10 mouse cellular contexts compared by ENCODE assay signal in the genomic region with DNA sequence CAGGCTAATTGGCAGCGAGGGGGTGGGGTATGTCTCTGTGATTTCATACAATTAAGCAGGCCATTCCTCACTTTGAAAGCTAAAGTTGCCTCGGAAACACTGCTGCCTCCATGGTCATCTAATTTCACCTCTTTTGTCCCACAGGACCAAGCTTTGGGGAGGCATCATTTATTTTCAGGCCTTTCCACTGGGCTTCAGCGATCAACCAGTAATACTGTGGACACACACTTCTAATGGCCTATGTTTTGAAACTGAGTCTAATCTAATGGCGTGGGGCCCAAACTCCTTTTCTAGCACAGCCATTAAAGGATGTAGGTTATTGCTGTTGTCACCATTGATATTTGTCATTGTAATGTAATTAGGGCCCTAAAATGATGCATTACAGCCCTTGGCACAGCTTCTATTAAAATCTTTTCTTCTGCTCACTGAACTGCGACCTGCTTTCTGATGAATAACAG. TPM values are rescaled to one million over a fixed set of nuclear protein-coding genes. Genes with fewer than 3 reads are reported as not detected.
A peak's percentile ranks its signal among the peaks of the same experiment; 100 is the strongest.
DNase-seq lines count a peak whose midpoint lies in the region; ATAC-seq and TF ChIP-seq lines count a peak whose summit lies in the region.
"Had no signal": no experiment of that assay in that cellular context is flagged by ENCODE, and none has a peak within 500 bp of the region (broad histone marks: within the 10 kb centered on the region; RNA-seq: fewer than 3 reads in every experiment).

No protein-coding gene starts in this region.

- H3K4me2 ChIP-seq in midbrain, embryonic 14.5 days (ENCODE audit: low read length), result no peak overlapping the region
- H3K4me2 ChIP-seq: heart, embryonic 15.5 days had no signal

- no peak overlapping the region for H3K4me3 ChIP-seq in hindbrain, embryonic 10.5 days
- H3K4me3 ChIP-seq in midbrain, embryonic 14.5 days (replicated peaks; ENCODE audit: low read depth, low read length), result no peak overlapping the region
- no peak overlapping the region for H3K4me3 ChIP-seq in gastrocnemius, adult 2 months
- H3K4me3 ChIP-seq: heart, embryonic 15.5 days had no signal

- peak; percentile 5 for DNase-seq in adrenal gland, adult 2 months
- no peak for DNase-seq in adrenal gland, postnatal 25 days
- DNase-seq in embryo, embryonic 10 days (ENCODE audit: low spot score), result peak; percentile 83
- peak; percentile 62 for DNase-seq in hindbrain, embryonic 10.5 days (ENCODE audit: low spot score)
- DNase-seq in midbrain, embryonic 14.5 days, result peak; percentile 74
- no peak for DNase-seq in gastrocnemius, adult 2 months
- DNase-seq in T-cell, adult 2 months (ENCODE audit: low spot score), result no peak
- no peak for DNase-seq in left cerebral cortex, adult 9 months (ENCODE audit: low spot score in 2 of 2)

- no peak overlapping the region for H3K9ac ChIP-seq in midbrain, embryonic 14.5 days (replicated peaks; ENCODE audit: low read length)
- H3K9ac ChIP-seq: heart, embryonic 15.5 days had no signal

- peak; percentile 63 for ATAC-seq in midbrain, embryonic 14.5 days (ENCODE audit: low FRiP score, low TSS enrichment)

- H3K27ac ChIP-seq in hindbrain, embryonic 10.5 days, result peak overlapping the region; percentile 36
- H3K27ac ChIP-seq in midbrain, embryonic 14.5 days (replicated peaks; ENCODE audit: low read depth, low read length), result peak overlapping the region; percentile 41; the same call in 1 of the 2 replicates
- no peak overlapping the region for H3K27ac ChIP-seq in gastrocnemius, adult 2 months
- H3K27ac ChIP-seq: heart, embryonic 15.5 days; macrophage had no signal

- TF ChIP-seq CTCF in gastrocnemius, adult 2 months (IDR thresholded peaks at IDR 0.05), result no peak

- H3K36me3 ChIP-seq in hindbrain, embryonic 10.5 days, result peaks cover 7% of the 10 kb centered on the region
- no peaks in the 10 kb centered on the region for H3K36me3 ChIP-seq in midbrain, embryonic 14.5 days (ENCODE audit: control insufficient read depth, insufficient read depth, low read length)
- H3K36me3 ChIP-seq: heart, embryonic 15.5 days had no signal

- no peaks in the 10 kb centered on the region for H3K27me3 ChIP-seq in hindbrain, embryonic 10.5 days (ENCODE audit: insufficient read depth, poor library complexity, severe bottlenecking)
- no peaks in the 10 kb centered on the region for H3K27me3 ChIP-seq in midbrain, embryonic 14.5 days (ENCODE audit: control insufficient read depth, insufficient read depth, low read length)
- H3K27me3 ChIP-seq: heart, embryonic 15.5 days had no signal

- intact Hi-C loops in gastrocnemius, adult 2 months (cut with DNase I), result no loop called here

- H3K4me1 ChIP-seq in hindbrain, embryonic 10.5 days (replicated peaks), result peaks cover 60% of the 10 kb centered on the region
- peaks cover 19% of the 10 kb centered on the region for H3K4me1 ChIP-seq in midbrain, embryonic 14.5 days (ENCODE audit: control insufficient read depth, insufficient read depth, low read length)

- H3K9me3 ChIP-seq in hindbrain, embryonic 10.5 days, result no peaks in the 10 kb centered on the region
- no peaks in the 10 kb centered on the region for H3K9me3 ChIP-seq in midbrain, embryonic 14.5 days (ENCODE audit: control insufficient read depth, low read length)
- H3K9me3 ChIP-seq: heart, embryonic 15.5 days had no signal

- 23% methylated on average over 5 of the region's 5 CpGs for WGBS in hindbrain, embryonic 10.5 days
- WGBS in midbrain, embryonic 14.5 days, result 7% methylated on average over 5 of the region's 5 CpGs

RNA-seq across cellular contexts. Expression of a gene that starts 31.3 kb away (rescaled TPM):
- total RNA-seq in adrenal gland, adult 2 months (2021), result 10 to 100 TPM in 1 of 2 experiments, 1 to 10 TPM in 1; 7.8 to 11.2 TPM
- 5.2 and 6.0 TPM in 2 replicates for polyA plus RNA-seq in adrenal gland, adult 2 months (2012; rRNA removed)
- total RNA-seq in adrenal gland, postnatal 25 days (2021), result 9.2 and 11.0 TPM in 2 replicates
- polyA plus RNA-seq in hindbrain, embryonic 10.5 days (2016; fragmentation: Nextera tagmentation; extraction: Ambion mirVana), result 16.6 and 19.0 TPM in 2 replicates
- polyA plus RNA-seq in midbrain, embryonic 14.5 days (2014; fragmentation: Nextera tagmentation; extraction: Ambion mirVana), result 34.5 and 39.6 TPM in 2 replicates
- total RNA-seq in gastrocnemius, adult 2 months (2021), result 10 to 100 TPM; 17.8 to 20.8 TPM

Comparison
In these comparisons a context has a peak if more than half of its experiments do, and no peak if none do; other contexts are left out.
1. DNase-seq: peak in adrenal gland, adult 2 months (single experiment), embryo, embryonic 10 days (single experiment), hindbrain, embryonic 10.5 days (single experiment) and midbrain, embryonic 14.5 days (single experiment); none in adrenal gland, postnatal 25 days (single experiment), gastrocnemius, adult 2 months (single experiment), T-cell, adult 2 months (single experiment) and left cerebral cortex, adult 9 months (0 of 2).